Mouse (Mus musculus) kidney, adult 8-10 months (tissue): Measurements from ENCODE around the gene Dnase1l2.

ENCODE experiments used
- DNase-seq, 2 experiments: peaks; one replicate each; pipeline ENCODE4 v3.0.0; 2022

The Dnase1l2 gene

DNA sequence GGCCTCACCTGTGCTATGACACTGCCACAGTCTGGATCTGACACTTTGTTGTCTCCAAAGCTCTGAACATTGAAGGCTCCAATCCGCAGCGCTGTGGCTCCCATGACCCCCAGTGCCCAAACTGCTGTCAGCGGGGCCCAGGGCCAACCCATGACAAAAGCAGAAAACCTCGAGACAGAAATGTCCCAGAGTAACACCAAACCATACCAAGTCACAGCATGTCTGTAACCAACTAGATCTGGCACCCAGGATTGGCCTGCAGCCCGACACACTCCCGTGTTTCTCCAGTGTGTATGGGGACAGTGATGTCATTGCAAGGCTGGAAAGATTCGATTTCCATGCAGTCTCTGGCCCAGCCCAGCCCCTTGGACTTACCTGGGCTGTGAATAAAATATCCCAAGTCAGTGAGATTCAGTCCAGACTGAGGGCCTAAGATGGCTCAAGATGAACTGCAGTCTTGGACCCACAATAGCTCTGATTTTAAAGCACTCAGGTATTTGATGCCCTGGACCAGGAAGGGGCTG, at the start of gene Dnase1l2:
TSS of gene Dnase1l2 (minus strand) at position 474 of the 524 bp plus-strand sequence.
- DNase-seq: no peak

DNA sequence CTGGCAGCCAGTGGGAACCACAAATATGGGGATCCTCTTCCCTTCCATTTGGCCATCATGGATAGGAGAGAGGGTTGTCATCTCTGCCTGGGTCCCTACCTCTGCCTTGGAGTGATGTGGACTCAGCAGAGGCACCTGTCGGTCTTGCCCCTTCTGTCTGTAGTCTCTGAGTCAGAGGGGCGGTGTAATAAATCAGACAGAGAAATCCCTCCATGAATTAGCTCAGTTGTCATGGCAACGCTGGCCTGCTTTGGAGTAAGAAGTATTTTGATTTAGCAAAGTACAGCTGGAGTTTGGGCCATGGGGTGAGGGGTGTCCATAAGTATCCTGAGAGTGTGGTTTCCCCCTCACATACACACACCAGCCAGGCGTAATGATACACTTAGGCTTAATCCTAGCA, 47.5 kb upstream of the Dnase1l2 start:
- DNase-seq: no peak

DNA sequence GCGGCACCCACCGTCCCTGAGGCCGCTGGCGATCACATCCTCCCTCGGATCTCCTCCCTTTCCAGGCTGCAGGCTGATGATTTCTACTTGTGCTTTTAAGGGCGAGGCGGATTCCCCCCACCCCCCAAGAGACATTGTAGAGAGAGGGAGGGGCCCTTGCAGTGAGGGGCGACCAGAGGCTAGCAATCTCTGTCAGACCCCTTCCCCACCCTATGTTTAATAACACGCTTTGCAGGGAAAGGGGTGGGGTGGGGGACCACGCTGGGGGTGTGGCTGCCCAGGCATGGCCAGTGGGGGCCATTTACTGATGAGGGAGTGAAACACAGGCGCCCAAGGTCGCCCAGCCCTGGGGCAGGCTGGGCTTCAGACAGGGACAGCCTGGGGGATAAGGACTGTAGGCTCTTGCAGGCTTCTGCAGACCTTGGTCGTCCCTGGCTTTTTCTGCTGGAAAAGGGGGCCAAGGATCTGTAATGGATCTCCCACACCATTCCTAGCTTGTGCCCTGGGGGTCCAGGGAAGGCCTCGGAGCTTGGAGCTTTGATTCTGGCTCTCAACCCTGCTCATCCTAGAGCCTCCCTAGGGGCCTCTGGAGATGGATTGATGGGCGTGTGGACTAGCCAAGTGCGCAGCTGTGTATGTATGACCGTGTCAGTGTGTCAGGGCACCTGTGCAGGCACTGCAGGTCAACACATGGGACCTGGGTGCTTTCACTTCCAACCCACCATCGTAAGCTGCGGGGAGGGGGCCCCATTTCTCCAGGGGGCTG, 46.5 kb upstream of the Dnase1l2 start:
- no peak for DNase-seq

DNA sequence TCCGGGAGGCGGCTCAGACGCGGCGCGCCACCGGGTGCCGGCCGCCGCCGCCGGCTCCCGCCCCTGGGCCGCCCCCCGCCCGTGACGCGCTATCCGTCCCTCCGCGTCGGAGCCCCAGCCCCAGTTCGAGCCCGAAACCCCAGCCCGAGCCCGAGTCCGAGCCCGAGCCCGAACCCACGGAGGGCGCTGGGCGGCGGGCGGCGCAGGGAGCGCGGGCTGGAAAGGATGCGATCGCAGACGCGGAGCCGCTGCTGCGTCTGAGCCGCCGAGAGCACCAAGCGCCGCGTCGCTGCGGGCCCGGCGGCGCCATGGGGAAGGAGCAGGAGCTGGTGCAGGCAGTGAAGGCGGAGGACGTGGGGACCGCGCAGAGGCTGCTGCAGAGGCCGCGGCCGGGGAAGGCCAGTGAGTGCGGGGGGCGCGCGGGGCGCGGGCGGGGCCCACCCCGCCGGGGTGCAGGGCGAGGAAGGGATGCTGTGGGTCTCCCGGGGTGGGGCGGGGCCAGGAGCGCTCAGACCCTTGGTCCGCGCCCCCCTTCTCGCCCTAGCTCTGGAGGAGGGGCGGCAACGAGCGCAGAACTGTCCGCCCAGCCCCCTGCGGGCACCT, 45.9 kb upstream of the Dnase1l2 start:
- DNase-seq: no peak

DNA sequence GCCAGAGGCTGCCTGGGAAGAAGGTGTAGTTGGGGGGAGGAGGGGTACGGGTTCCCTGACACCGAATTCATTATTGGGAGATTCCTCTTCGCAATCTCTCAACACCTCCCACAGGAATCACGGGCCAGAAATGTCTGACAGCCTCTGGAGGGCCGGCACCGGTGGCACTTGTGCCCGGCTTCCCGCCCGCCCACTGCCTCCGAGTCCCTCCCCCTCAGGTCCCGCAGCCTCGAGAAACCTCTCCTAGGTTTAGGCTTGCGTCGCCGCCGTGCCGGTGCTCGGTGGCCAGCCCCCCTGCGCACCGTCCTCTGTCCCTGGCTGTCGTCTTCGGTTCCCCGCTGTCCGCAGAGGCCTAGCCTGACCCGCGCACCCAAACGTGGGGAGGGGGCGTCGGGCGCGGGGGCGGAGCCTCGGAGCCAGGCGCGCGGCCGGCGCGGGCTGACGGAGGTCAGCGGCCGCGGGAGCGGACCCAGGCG, 45.3 kb upstream of the Dnase1l2 start, which contains the start of gene Caskin1:
TSS of gene Caskin1 (plus strand) at position 416 of the 476 bp plus-strand sequence.
- DNase-seq: no peak

DNA sequence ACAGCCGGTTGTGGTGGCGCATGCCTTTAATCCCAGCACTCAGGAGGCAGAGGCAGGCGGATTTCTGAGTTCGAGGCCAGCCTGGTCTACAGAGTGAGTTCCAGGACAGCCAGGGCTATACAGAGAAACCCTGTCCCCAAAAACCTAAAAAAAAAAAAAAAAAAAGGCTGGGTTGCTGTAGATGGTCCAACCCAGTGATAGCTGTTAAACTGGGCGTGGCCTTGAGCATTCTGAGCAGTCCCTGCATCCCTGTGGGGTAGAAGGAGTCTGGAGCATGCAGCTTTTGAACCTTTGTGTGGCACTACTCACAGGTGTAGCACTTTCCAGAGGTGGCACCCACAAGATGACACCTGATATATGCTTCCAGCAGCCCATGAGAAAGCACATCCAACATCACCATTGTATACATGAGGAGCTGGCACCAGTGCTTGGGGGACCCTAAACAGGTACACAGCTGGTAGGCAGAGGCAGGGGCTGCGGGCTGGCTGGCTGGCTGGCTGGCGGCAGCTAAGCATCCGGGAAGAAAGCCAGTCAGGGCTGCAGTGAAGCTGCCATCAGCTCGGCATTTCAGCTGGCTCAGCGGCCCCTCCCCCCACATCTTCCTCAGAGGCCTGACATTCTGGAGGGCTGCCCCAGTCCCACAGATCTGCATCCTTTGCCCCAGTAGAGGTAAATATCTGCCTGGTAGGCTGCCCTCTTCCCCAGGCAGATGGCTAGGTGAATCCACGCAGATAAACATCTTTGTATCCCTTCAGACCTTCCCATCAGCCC, 42.4 kb upstream of the Dnase1l2 start:
- no peak for DNase-seq

DNA sequence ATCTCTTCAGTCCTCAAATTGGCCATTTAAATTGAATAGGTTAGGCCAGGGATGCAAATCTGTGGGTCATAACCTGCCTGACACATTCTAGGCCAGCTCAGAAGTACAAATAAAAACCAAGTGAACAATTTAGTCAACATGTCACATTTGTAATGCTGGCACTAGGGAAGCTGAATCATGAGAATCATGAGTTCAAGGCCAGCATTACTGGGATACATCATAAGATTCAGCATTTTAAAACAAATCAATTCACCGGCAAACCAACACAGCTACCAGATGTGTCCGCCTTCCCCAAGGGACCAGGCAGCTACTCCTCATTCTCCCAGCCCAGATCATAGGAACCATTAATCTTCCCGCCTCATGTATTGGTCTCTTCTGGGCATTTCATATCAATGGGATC, 40.6 kb upstream of the Dnase1l2 start:
- no peak for DNase-seq

DNA sequence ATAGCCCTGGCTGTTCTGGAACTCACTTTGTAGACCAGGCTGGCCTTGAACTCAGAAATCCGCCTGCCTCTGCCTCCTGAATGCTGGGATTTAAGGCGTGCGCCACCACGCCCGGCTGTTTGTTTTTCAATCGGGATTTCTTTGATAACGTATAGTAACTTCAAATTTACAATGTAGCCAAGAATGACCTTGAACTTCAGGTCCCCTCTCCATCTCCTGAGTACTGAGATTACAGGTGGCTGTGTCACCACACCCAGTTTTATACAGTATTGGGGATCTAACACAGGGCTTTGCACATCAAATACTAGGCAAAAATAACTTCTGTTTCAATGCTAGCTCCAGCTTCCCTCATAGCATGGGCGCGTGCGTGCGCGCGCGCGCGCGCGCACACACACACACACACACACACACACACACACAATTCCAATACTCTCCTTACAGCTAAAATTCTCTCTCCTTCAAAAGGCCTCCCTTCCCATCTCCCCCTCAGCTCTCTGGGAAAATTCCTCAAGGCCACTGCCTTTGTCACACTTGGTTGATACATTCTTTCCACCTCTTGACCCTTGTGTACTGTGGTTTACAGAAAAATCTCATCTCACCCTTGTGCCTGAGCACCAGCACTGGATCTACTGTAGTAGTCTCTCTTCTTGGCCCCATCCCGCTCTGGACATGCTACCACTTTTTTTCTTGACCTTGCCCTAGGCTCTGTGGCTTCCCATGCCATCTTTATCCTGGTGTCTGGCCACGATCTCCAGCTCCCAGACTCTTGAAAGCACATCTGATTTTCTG, 38.3 kb upstream of the Dnase1l2 start:
- no peak for DNase-seq

DNA sequence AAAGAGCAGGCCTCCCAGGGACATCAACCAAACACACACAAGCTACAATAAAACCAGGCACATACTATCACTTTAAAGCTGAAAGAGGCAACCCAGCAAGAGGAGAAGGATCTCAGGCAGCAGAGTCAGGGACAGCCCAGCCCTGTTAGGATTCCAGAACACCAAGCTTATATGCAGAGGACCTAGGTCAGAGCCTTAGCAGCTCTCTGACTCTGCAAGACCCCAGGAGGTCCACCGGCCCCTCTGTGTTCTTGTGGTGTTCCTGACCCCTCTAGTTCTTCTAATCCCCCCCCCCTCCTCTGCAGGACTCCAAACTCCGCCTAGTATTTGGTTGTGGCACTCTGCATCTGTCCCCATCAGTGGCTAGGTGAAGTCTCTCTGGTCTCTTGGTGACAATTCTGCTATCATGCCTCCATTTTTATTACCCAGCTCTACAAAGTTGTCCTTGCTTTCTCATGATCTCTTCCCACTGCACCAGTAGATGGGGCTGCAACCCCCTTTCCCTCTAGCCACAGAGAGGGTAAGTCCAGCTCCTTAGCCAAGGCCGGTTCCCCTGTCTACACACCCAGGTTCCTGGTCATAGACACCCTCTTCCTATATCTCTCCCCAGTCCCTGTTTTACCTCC, 37.4 kb upstream of the Dnase1l2 start:
- DNase-seq: no peak

DNA sequence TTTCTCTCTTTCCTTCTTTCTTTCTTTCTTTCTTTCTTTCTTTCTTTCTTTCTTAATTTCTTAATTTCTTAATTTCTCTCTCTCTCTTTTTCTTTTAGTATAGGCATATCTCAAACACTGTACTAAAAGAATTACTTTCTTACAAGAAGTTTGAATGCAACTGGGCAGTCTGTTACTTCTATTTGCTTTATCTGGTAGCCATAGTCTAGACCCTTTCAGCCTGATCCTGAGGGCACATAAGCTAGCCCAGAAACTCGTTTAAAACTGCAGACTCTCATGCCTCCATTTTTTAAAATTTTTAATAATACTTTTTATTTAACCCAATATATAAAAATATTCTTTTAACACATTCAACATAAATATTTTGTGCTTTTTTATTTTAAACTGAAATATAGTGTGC, 36.5 kb upstream of the Dnase1l2 start:
- DNase-seq: no peak

DNA sequence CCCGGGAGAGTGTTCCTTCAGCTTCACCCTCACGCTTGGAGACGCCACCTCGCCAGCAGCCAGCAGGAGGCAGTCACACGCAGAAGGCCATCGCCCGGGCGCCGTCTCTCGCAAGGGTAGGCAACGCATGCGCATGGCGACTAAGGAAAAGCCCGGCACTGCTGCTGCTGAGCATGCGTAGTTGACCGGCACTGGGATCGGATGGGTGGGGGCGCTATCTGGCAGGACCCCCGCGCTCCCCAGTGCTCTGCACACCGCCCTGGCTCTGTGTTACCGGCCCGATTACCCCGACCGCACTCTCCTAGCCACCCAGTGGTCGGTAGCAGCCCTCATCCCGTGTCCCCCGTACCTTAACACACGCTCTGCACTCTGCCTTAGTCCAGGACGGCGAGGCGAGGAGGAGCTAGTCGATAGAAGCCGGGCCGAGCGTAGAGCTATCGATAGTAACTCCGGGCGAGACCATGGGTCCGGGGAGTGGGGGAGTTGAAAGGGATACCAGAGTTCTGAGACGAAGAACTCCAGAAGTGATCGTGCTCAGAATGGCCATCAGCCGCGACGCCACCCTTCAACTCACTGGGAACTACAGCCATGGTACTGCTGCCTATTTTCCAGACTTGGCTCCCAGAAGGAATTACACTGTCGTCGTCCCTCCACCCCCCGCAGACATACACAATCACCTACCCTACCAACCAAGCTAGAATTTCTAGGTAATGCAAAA, 35.9 kb upstream of the Dnase1l2 start, which contains the start of gene Mlst8:
TSS of gene Mlst8 (minus strand) at position 416 of the 718 bp plus-strand sequence.
- DNase-seq: peak; percentile 95 to 97

DNA sequence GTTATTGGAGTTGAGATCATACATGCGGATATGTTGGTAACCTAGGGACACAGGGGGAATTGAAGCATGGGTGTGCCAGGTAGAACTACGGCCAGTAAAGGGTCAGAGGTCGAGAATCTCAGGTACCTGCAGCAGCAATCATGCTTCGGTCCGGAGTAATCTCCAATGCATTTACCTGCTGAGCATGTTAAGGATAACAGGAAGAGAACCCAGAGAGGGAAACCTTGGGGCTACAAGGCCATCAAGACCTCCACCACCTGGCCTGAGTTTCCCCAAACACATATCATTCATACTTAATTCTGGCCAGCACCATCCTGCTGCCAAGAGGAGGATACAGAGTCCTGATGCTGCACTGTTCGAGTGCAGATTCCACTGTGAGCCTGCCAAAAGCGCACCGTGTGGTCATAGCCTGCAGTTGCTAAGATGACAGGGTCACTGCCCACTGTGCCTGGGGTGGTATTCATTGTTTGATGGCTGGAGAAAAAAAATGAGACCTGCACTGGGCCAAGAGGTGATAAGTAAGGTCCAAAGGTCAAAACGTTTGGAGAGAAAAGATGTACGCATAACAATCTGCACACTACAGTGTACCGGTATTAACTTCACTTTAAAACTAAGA, 35.2 kb upstream of the Dnase1l2 start:
- peak; percentile 29 to 35 for DNase-seq

DNA sequence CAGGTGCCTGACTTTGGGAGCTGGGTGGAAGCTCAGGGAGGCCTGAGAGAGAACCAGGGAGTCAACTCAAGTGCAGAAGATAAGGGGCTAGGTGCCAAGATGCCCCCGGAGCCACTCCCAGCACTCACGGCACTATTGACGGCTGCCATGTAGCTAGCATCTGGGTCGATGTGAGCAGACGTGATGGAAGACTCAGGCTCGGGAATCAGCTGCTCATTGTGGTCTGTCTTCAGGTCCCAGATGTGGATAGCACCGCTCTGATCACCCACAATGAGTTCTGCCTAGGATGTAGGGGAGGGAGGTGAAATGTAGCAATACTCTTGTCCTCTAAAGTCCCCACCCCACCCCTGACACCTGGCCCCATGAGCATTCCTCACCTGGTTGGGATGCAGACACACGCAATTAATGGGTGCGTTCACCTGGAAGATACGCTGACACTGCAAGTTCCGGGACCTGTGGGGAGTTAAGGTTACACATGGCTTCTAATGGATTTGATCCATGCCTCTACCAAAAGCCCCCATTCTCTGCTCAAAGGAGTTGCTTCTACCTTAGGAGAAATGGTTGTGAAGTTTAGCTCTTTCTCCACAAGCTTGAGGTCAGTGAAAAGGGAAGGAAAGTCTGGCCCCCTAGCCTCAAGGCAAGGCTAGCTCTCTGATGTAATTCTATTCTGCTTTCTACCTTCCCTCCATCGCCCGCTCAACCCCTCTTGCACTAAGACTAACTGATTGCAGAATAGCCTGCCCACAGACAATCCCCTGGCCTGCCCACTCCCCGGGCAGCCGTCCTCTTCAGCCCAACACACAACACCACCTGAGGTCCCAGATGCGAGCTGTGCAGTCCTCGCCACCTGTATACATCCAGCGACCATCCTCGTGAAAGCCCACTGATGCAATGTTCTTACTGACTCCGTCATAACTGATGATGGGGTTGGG, 34.4 kb upstream of the Dnase1l2 start:
- DNase-seq: no peak

DNA sequence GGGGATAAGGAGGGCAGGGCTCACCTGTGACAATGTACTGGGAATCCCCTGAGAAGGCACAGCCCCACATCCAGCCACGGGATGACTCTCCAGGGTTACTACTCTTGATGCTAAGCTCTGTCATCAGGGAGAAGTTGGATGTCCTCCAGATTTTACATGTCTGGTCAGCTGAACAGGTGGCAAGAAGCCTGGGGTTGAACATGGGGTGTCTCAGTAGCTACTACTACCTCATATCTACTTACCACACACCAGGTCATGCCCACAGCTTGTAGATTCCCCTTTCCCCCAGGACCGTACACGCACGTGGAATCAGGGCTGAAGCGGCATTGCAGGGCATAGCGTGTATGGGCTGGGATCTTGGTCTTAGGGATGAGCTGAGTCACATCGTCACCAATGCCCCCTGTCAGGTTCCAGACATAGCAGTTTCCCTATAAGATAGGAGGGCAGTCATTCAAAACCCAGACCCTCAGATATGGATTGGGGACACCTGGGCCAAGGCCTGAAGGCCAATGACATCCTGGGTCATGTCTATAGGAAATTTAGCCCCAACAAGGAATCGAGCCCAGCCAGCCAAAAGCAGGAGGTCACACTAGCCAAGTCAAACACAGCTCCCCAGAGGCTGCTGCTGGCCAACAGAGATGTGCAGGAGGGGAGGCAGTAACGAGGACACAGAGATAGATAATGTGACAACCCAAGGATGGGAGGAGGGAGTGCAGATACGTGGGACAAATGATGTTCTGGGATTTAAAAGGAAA, 33.3 kb upstream of the Dnase1l2 start:
- DNase-seq: no peak

DNA sequence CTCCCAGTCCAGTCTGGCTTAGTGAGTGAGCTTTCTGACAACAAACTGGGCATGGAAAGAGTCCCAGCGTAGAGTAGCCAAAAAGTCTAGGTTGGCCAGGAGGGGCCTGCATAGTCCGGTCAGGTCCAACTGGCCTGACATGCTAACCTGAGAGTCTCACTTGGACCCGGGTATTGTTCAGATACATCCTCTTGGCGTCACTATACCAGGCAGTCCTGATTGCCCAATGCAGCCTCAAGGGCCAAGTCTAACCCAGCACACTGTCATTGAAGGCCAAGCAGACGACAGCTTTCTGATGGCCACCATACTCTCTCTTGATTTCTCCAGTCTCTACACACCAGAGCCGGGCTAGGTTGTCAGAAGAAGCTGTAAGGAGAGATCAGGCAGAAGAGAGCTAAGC, 32.7 kb upstream of the Dnase1l2 start:
- DNase-seq: no peak

DNA sequence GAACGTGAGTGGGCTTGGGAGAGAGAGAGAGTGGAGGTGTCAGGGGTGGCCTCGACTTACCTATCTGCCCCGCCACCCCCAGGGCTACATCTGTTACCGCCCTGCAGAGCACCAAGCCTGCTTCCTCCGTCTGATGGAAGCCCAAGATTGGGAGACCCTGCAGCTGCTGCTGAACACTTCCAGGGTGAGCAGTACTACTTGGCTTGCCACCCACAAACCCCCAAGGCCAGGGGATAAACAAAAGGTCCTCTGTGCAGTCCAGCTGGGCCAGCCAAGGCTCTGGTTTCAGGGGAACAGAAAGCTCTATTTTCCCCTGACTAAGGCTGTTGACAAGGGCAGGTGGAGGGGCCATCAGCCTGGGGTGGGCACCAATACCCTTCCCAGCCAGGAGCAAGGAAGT, 31.7 kb upstream of the Dnase1l2 start:
- no peak for DNase-seq

DNA sequence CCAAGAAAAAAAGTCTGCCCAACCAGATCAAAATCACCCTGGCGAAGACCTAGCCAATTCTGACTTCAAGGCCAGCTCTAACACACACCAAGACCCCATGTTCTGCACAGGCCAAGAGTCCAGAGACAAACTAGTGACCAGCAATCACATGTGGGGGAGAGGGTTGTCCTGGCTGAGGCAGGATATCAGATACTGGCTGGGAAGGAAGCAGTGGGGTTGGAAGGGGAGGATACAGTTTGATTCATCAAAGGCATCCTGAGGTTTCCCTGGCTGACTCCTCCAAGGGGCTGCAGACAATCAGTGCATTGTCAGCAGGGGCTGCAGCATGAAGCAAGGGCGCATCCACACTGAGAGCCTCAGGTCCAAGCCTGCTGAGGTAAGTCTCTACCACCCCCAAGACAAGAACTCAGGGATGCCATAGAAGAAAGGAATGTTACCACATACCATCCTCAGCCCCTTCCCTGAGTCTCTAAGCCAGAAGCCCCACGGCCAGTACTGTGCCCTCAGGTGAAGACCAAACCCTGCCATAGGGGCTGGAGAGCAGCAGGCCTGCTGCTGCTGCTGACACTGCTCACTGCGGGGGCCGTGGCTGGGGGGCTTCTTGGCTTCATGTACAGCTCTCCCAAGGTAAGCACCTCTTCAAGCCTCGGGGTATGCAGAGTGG, 30.8 kb upstream of the Dnase1l2 start, which contains the start of gene Bricd5:
TSS of gene Bricd5 (plus strand) at position 273 of the 664 bp plus-strand sequence.
- DNase-seq: no peak

DNA sequence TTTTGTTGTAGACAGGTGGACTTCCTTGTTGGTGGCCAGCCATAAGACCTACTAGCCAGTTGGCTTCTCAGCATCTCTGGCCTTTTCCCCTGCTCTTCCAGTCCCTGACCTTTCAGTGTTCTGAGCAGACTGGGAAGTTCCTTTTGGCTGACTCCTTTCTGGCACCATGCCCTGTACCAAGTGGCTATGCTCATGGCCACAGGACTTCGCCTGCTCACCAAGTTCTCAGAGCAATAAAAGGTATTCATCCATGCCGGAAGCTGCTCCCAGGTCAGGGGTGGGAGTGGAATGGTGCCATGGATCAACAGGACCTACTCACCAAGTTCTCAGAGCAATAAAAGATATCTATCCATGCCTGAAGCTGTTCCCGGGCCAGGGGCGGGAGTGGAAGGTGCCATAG, 29.6 kb upstream of the Dnase1l2 start:
- peak; percentile 89 to 94 for DNase-seq
